Comparison of ENCODE assay signal across 14 mouse cellular contexts in genomic region chr5:27565700-27566099, GRCm38 (mm10).
DNase-seq lines count a peak whose midpoint lies in the region; ATAC-seq and TF ChIP-seq lines count a peak whose summit lies in the region.
"Had no signal": no experiment of that assay in that cellular context is flagged by ENCODE, and none has a peak within 500 bp of the region (broad histone marks: within the 10 kb centered on the region; RNA-seq: fewer than 3 reads in every experiment).

No protein-coding gene starts in this region.

- H3K4me1 ChIP-seq in forebrain, embryonic 14.5 days (ENCODE audit: control insufficient read depth, insufficient read depth, low read length), result no peaks in the 10 kb centered on the region
- H3K4me1 ChIP-seq in forebrain, embryonic 13.5 days, result no peaks in the 10 kb centered on the region
- no peaks in the 10 kb centered on the region for H3K4me1 ChIP-seq in hindbrain, postnatal 0 days (ENCODE audit: insufficient read depth, low read length)
- H3K4me1 ChIP-seq in limb, embryonic 10.5 days, result no peaks in the 10 kb centered on the region
- H3K4me1 ChIP-seq: embryonic facial prominence, embryonic 12.5 days had no signal

- no peak for TF ChIP-seq CTCF in hindbrain, postnatal 0 days (IDR thresholded peaks at IDR 0.05; ENCODE audit: low read depth)

- H3K27ac ChIP-seq in forebrain, embryonic 14.5 days (ENCODE audit: low read depth, low read length), result no peak overlapping the region
- no peak overlapping the region for H3K27ac ChIP-seq in forebrain, embryonic 13.5 days
- no peak overlapping the region for H3K27ac ChIP-seq in hindbrain, postnatal 0 days
- no peak overlapping the region for H3K27ac ChIP-seq in limb, embryonic 10.5 days
- H3K27ac ChIP-seq: embryonic facial prominence, embryonic 12.5 days had no signal

- intact Hi-C loops in gastrocnemius, postnatal 36 days (cut with DNase I), result no loop called here

- no peaks in the 10 kb centered on the region for H3K27me3 ChIP-seq in forebrain, embryonic 14.5 days (replicated peaks; ENCODE audit: control insufficient read depth, insufficient read depth, low read length)
- no peaks in the 10 kb centered on the region for H3K27me3 ChIP-seq in forebrain, embryonic 13.5 days
- no peaks in the 10 kb centered on the region for H3K27me3 ChIP-seq in hindbrain, postnatal 0 days (ENCODE audit: insufficient read depth, low read length)
- H3K27me3 ChIP-seq in limb, embryonic 10.5 days (ENCODE audit: low read depth, poor library complexity, severe bottlenecking), result no peaks in the 10 kb centered on the region
- H3K27me3 ChIP-seq: embryonic facial prominence, embryonic 12.5 days had no signal

- H3K9me3 ChIP-seq in forebrain, embryonic 14.5 days (replicated peaks; ENCODE audit: control insufficient read depth, low read length), result no peaks in the 10 kb centered on the region
- no peaks in the 10 kb centered on the region for H3K9me3 ChIP-seq in forebrain, embryonic 13.5 days (replicated peaks)
- H3K9me3 ChIP-seq in hindbrain, postnatal 0 days (ENCODE audit: low read length), result no peaks in the 10 kb centered on the region
- H3K9me3 ChIP-seq in limb, embryonic 10.5 days (replicated peaks), result no peaks in the 10 kb centered on the region
- H3K9me3 ChIP-seq: embryonic facial prominence, embryonic 12.5 days had no signal

- ATAC-seq in forebrain, embryonic 14.5 days, result no peak
- ATAC-seq in forebrain, embryonic 13.5 days, result no peak
- ATAC-seq in hindbrain, postnatal 0 days, result no peak

- no peak overlapping the region for H3K4me3 ChIP-seq in forebrain, embryonic 14.5 days (ENCODE audit: low read depth, low read length)
- H3K4me3 ChIP-seq in forebrain, embryonic 13.5 days, result no peak overlapping the region
- no peak overlapping the region for H3K4me3 ChIP-seq in hindbrain, postnatal 0 days (ENCODE audit: low read length)
- no peak overlapping the region for H3K4me3 ChIP-seq in limb, embryonic 10.5 days
- H3K4me3 ChIP-seq: embryonic facial prominence, embryonic 12.5 days had no signal

- 85% methylated on average over 7 of the region's 7 CpGs for WGBS in forebrain, embryonic 14.5 days
- 75% methylated on average over 7 of the region's 7 CpGs for WGBS in forebrain, embryonic 13.5 days
- WGBS in hindbrain, postnatal 0 days, result 49% methylated on average over 7 of the region's 7 CpGs
- WGBS in limb, embryonic 10.5 days, result 62% methylated on average over 7 of the region's 7 CpGs

- no peak overlapping the region for H3K9ac ChIP-seq in forebrain, embryonic 14.5 days (ENCODE audit: low read length)
- H3K9ac ChIP-seq in forebrain, embryonic 13.5 days, result no peak overlapping the region
- H3K9ac ChIP-seq in hindbrain, postnatal 0 days (replicated peaks; ENCODE audit: low read length), result no peak overlapping the region
- H3K9ac ChIP-seq: embryonic facial prominence, embryonic 12.5 days; lung, embryonic 14.5 days had no signal

- H3K36me3 ChIP-seq in forebrain, embryonic 14.5 days (ENCODE audit: control insufficient read depth, insufficient read depth, low read length), result no peaks in the 10 kb centered on the region
- H3K36me3 ChIP-seq in forebrain, embryonic 13.5 days (ENCODE audit: poor library complexity, severe bottlenecking), result no peaks in the 10 kb centered on the region
- H3K36me3 ChIP-seq in hindbrain, postnatal 0 days (ENCODE audit: insufficient read depth, low read length), result no peaks in the 10 kb centered on the region
- H3K36me3 ChIP-seq in limb, embryonic 10.5 days, result no peaks in the 10 kb centered on the region
- H3K36me3 ChIP-seq: embryonic facial prominence, embryonic 12.5 days had no signal

- no peak overlapping the region for H3K4me2 ChIP-seq in forebrain, embryonic 14.5 days (ENCODE audit: low read length)
- H3K4me2 ChIP-seq in forebrain, embryonic 13.5 days, result no peak overlapping the region
- H3K4me2 ChIP-seq in hindbrain, postnatal 0 days (ENCODE audit: low read depth, low read length), result no peak overlapping the region
- H3K4me2 ChIP-seq: embryonic facial prominence, embryonic 12.5 days; lung, embryonic 14.5 days had no signal

- peak; percentile 5 for DNase-seq in forebrain, embryonic 14.5 days (ENCODE audit: low spot score)
- DNase-seq in cerebellum, adult 18-20 months, result peak; percentile 27 to 35
- DNase-seq in embryo, embryonic 10.5 days (ENCODE audit: low spot score), result peak; percentile 58
- peak; percentile 52 for DNase-seq in hindbrain, postnatal 0 days (ENCODE audit: low spot score)
- DNase-seq in gastrocnemius, postnatal 36 days, result no peak
- no peak for DNase-seq in gastrocnemius, adult 8-10 months (ENCODE audit: low spot score in 2 of 2)
- no peak for DNase-seq in limb, embryonic 10.5 days (ENCODE audit: low spot score)
- DNase-seq: kidney, adult 11 months; kidney, postnatal 4 days; liver; lung, embryonic 14.5 days; retina, postnatal 1 day had no signal

Comparison
In these comparisons a context has a peak if more than half of its experiments do, and no peak if none do; other contexts are left out.
1. DNase-seq: peak in forebrain, embryonic 14.5 days (single experiment), cerebellum, adult 18-20 months (2 of 2), embryo, embryonic 10.5 days (single experiment) and hindbrain, postnatal 0 days (single experiment); none in gastrocnemius, postnatal 36 days (0 of 2), gastrocnemius, adult 8-10 months (0 of 2) and limb, embryonic 10.5 days (single experiment).